Mouse (Mus musculus) stomach, postnatal 0 days (tissue): ENCODE results near the gene Ssrp1.

Experiments
- CTCF ChIP-seq: IDR thresholded peaks from 2 replicates; pipeline ENCODE4 v1.5.1; 2016; ENCODE audit warnings: antibody characterized with exemption, low read depth, mild to moderate bottlenecking, moderate library complexity
- EP300 ChIP-seq: optimal IDR thresholded peaks from 2 replicates; pipeline ENCODE3; 2016; ENCODE audit warnings: antibody characterized with exemption

- TF ChIP-seq CTCF, result no peak
- no peak for TF ChIP-seq EP300
Measured at GRCm38 (mm10) chr2:84987930-84988329, 49.1 kb upstream of the Ssrp1 start, which contains the start of gene Prg3.
